Mouse (Mus musculus) heart, embryonic 10.5 days (tissue): ENCODE results near the gene Nkain2. TPM values are rescaled to one million over a fixed set of nuclear protein-coding genes. Genes with fewer than 3 reads are reported as not detected.

Experiments
- DNase-seq: peaks from one replicate; pipeline ENCODE4 v3.0.0-alpha.2; 2017; ENCODE audit warnings: low spot score
- H3K27ac ChIP-seq: fragments of 300-500 bp; sonication (generic); 2 replicates; pipeline ENCODE4 v1.5.1; 2016; ENCODE audit warnings: mild to moderate bottlenecking
- H3K27me3 ChIP-seq: fragments of 300-500 bp; sonication (generic); 2 replicates; pipeline ENCODE4 v1.6.1; 2016; ENCODE audit warnings: mild to moderate bottlenecking; ENCODE audit not compliant: poor library complexity, insufficient read depth, severe bottlenecking
- H3K36me3 ChIP-seq: fragments of 300-500 bp; sonication (generic); 2 replicates; pipeline ENCODE4 v1.6.1; 2016; ENCODE audit warnings: mild to moderate bottlenecking, moderate library complexity
- H3K4me1 ChIP-seq: fragments of 300-500 bp; sonication (generic); 2 replicates; pipeline ENCODE4 v1.6.1; 2016; ENCODE audit warnings: mild to moderate bottlenecking
- H3K4me3 ChIP-seq: fragments of 300-500 bp; sonication (generic); 2 replicates; pipeline ENCODE4 v1.5.1; 2016; ENCODE audit warnings: mild to moderate bottlenecking, moderate library complexity
- H3K9me3 ChIP-seq: fragments of 300-500 bp; sonication (generic); 2 replicates; pipeline ENCODE4 v1.6.1; 2016; ENCODE audit warnings: mild to moderate bottlenecking, moderate library complexity
- WGBS: fragments of 180-500 bp; shearing (Covaris S2); methylation state at CpG from one replicate; pipeline ENCODE4 v1.1.7; 2016; 5-methylcytosine and 5-hydroxymethylcytosine counted together
- polyA plus RNA-seq: library from polyadenylated mRNA; unstranded; fragments of >200 nt; fragmentation: Nextera tagmentation; extraction: Ambion mirVana; gene quantifications from 2 replicates; pipeline ENCODE4 v1.2.1, GENCODE M21; 2016

Gene Nkain2
- polyA plus RNA-seq, 1 experiment from 2014 or later = 0.46 TPM

DNA sequence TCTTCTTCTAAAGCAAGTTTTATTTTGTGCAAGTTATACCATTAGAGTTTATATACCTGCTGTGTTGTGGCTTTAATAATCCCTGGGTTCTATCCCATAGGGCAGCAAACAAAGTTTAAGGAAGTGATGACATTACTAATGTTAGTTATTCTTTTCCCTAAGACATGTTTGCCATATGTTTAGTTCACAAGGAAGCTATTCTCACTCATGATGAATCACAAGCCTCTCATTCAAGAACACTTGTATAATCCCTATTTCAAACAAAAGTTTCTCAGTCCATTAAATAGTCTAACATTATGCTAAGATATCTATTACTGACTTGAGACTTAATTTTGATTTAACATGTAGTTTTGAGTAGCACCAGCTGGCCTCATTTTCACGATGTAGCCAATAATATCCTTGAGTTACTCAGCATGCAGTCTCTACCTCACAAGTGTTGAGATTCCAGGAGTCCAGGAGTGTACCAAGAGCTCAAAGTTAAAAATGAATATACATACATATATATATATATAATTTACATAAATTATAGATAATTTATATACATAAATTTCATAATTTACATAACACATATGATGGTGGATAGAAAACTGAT lies 395.6 kb downstream of the Nkain2 start:
- no peaks in the 10 kb centered on the region for H3K36me3 ChIP-seq
- 89% methylated on average over 1 of the region's 1 CpGs for WGBS
- H3K27ac ChIP-seq = no peak overlapping the region
- H3K27me3 ChIP-seq = no peaks in the 10 kb centered on the region
- H3K4me3 ChIP-seq = no peak overlapping the region
- no peaks in the 10 kb centered on the region for H3K4me1 ChIP-seq
- H3K9me3 ChIP-seq = no peaks in the 10 kb centered on the region
- no peak for DNase-seq

DNA sequence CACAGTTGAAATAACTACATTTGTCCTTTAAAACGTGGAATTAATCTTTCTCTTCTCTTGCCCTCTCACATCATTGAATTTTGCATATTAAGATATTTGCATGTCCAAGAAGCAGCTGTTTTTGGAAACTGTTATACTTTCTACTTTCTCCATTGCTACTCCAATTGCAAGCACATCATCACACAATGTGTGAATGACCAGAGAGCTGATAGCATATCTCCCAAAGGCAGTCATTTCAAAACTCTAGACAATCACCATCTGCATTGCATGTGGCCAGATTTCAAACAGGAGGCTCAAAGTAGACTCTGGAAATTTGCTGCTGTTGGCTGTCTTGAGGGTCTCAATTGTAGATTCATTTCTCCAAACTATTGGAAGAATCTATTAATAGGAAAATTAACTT lies 396.7 kb downstream of the Nkain2 start:
- Histone ChIP-seq H3K27me3 (no peaks in the 10 kb centered on the region), H3K27ac (no peak overlapping the region), H3K4me3 (no peak overlapping the region), H3K9me3 (no peaks in the 10 kb centered on the region), H3K36me3 (no peaks in the 10 kb centered on the region), H3K4me1 (no peaks in the 10 kb centered on the region)
- no peak for DNase-seq
- WGBS = 57% methylated on average over 1 of the region's 1 CpGs

GRCm38 (mm10) chr10:32462726-32463125 lies 427.5 kb downstream of the Nkain2 start:
- no peak overlapping the region for H3K4me3 ChIP-seq
- no peaks in the 10 kb centered on the region for H3K36me3 ChIP-seq
- no peaks in the 10 kb centered on the region for H3K27me3 ChIP-seq
- no peaks in the 10 kb centered on the region for H3K9me3 ChIP-seq
- H3K27ac ChIP-seq = no peak overlapping the region
- no peaks in the 10 kb centered on the region for H3K4me1 ChIP-seq
- DNase-seq = no peak
- 67% methylated on average over 2 of the region's 2 CpGs for WGBS

DNA sequence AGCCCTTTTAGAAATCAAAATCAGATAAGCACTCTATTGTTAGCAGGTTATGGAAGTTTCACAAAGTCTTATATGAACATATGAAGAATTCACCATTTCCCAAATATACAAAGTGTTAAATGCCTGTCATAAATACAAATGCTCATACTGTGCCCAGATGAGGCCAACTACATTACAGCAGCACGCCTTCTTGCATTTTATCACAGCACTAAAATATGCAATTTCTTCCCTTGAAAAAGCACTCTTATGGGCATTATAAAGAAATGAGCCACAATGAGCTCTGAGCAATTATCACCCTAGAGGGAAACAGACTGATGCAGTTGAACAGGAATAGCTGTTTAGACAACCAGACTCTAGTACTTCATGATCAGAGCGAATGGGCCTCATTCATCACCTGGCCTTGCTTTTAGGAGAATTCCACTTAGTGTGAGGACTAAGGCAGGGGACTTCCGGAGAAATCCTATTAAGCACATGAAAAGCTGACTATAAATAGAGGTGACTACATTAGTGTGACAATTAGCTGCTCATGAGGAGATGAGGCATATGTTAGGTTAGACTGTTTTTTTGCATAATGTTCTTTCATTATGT lies 450.2 kb downstream of the Nkain2 start:
- 70% methylated on average over 3 of the region's 3 CpGs for WGBS
- DNase-seq = no peak
- Histone ChIP-seq H3K27me3 (no peaks in the 10 kb centered on the region), H3K4me3 (no peak overlapping the region), H3K36me3 (no peaks in the 10 kb centered on the region), H3K9me3 (no peaks in the 10 kb centered on the region), H3K4me1 (no peaks in the 10 kb centered on the region), H3K27ac (no peak overlapping the region)

GRCm38 (mm10) chr10:32414228-32414627 lies 476.0 kb downstream of the Nkain2 start:
- no peaks in the 10 kb centered on the region for H3K36me3 ChIP-seq
- no peak overlapping the region for H3K4me3 ChIP-seq
- no peak overlapping the region for H3K27ac ChIP-seq
- DNase-seq = no peak
- no peaks in the 10 kb centered on the region for H3K9me3 ChIP-seq
- H3K4me1 ChIP-seq = no peaks in the 10 kb centered on the region
- no peaks in the 10 kb centered on the region for H3K27me3 ChIP-seq

- no peak overlapping the region for H3K27ac ChIP-seq
- no peak for DNase-seq
- no peak overlapping the region for H3K4me3 ChIP-seq
- H3K27me3 ChIP-seq = no peaks in the 10 kb centered on the region
- H3K36me3 ChIP-seq = no peaks in the 10 kb centered on the region
- 84% methylated on average over 2 of the region's 2 CpGs for WGBS
- H3K4me1 ChIP-seq = no peaks in the 10 kb centered on the region
- no peaks in the 10 kb centered on the region for H3K9me3 ChIP-seq
Observed at GRCm38 (mm10) chr10:32411331-32411730, 478.9 kb downstream of the Nkain2 start.

GRCm38 (mm10) chr10:32400961-32401360 lies 489.3 kb downstream of the Nkain2 start:
- no peaks in the 10 kb centered on the region for H3K36me3 ChIP-seq
- no peaks in the 10 kb centered on the region for H3K27me3 ChIP-seq
- no peak overlapping the region for H3K27ac ChIP-seq
- no peaks in the 10 kb centered on the region for H3K9me3 ChIP-seq
- no peak for DNase-seq
- H3K4me1 ChIP-seq = no peaks in the 10 kb centered on the region
- 62% methylated on average over 1 of the region's 1 CpGs for WGBS
- no peak overlapping the region for H3K4me3 ChIP-seq

- Histone ChIP-seq H3K27ac (no peak overlapping the region), H3K4me3 (no peak overlapping the region), H3K4me1 (no peaks in the 10 kb centered on the region), H3K36me3 (no peaks in the 10 kb centered on the region), H3K27me3 (no peaks in the 10 kb centered on the region), H3K9me3 (no peaks in the 10 kb centered on the region)
- 81% methylated on average over 1 of the region's 1 CpGs for WGBS
- no peak for DNase-seq
Observed at GRCm38 (mm10) chr10:32393859-32394521, 496.3 kb downstream of the Nkain2 start.

DNA sequence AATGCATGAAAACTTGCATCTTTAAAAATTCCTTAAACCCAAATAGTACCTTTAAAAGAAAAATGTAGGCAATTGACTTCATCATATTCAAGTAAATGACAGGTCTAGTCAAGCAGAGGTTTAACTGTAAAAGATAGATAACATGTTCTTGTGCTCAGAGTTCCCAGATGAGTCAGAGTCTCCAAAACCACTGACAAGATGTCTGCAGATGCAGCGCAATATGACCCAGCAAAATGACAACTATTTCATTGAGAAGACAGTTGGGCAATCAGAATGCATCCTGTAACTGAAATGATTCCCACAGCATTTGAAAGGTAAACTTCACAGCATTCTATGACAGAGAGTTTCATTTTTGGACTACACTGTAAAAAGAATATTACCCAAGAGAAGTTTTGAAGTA lies 496.9 kb downstream of the Nkain2 start:
- no peaks in the 10 kb centered on the region for H3K36me3 ChIP-seq
- no peaks in the 10 kb centered on the region for H3K9me3 ChIP-seq
- H3K4me3 ChIP-seq = no peak overlapping the region
- no peaks in the 10 kb centered on the region for H3K4me1 ChIP-seq
- no peaks in the 10 kb centered on the region for H3K27me3 ChIP-seq
- WGBS = 74% methylated on average over 1 of the region's 1 CpGs
- DNase-seq = no peak
- no peak overlapping the region for H3K27ac ChIP-seq

DNA sequence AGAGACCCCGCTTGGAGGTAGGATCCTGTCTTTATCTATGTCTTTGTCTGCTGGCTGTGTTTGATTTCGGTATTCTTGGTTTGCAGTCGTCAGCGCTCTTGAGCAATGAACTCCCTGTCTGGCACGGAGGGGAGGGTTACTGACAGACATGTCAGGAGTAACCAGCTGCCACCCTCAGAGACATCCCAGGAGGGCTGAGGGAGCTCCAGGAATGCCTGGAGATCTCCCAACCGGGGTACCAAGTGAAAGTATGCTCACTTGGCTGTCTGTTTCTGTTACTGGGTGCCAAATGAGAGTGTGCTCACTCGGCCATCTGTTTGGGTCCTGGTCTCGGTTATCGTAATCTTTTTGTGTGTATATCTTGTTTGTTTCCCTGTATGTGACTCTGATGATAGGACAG lies 577.5 kb downstream of the Nkain2 start:
- Histone ChIP-seq H3K4me3 (no peak overlapping the region), H3K27ac (no peak overlapping the region), H3K4me1 (no peaks in the 10 kb centered on the region), H3K9me3 (0 out of 2 replicates have a peak, but pooled peaks cover 4% of the 10 kb centered on the region), H3K36me3 (no peaks in the 10 kb centered on the region), H3K27me3 (no peaks in the 10 kb centered on the region)
- DNase-seq = no peak
- 87% methylated on average over 9 of the region's 9 CpGs for WGBS

DNA sequence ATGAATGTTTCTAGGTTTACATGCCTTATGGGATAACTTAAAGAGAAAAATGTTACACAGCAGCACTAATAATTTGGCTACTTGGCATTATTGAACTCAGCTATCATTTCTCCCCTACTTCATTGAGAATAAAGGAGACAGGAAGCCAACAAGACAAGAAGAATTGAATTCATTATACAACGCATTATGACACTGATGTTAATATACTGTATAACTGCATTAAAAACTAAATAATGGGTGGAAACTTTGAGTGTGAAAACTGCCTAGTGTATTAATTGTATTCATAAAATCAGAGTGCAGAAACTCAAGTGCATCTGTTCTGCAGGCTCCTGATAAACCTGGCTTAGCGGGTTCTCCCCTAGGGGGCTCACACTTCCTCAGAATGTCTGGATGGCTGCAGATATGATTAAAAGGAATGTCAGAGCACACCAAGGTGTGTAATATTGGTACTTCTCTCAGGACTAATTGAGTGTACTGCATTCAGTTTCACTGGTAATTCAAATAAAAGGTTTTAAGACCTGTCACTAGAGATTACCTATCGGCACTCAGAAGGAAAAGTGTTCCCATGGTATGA lies 589.2 kb downstream of the Nkain2 start:
- Histone ChIP-seq H3K27me3 (no peaks in the 10 kb centered on the region), H3K4me3 (no peak overlapping the region), H3K4me1 (no peaks in the 10 kb centered on the region), H3K36me3 (no peaks in the 10 kb centered on the region), H3K27ac (no peak overlapping the region), H3K9me3 (no peaks in the 10 kb centered on the region)
- WGBS = 86% methylated on average over 3 of the region's 3 CpGs
- DNase-seq = no peak

DNA sequence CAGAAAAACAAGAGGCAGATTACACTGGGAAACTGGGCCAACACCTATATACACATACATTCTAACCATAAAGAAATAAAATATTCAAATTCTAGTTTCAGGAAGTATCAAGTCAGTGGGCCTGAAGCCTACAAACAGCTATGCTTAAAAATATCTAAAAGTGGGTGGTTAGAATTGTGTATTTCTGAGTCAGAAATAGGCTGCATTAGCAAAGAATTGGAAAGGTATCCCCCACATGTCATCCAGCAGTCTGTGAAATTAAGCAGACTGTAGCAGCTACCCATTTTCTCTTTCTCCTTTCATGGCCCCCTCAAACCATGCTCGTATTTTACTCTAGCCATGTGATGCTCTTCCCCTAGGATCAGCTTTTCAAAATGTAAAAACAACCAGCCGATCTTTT lies 599.8 kb downstream of the Nkain2 start:
- Histone ChIP-seq H3K27ac (no peak overlapping the region), H3K27me3 (no peaks in the 10 kb centered on the region), H3K9me3 (no peaks in the 10 kb centered on the region), H3K36me3 (no peaks in the 10 kb centered on the region), H3K4me3 (no peak overlapping the region), H3K4me1 (no peaks in the 10 kb centered on the region)
- no peak for DNase-seq
- WGBS = 76% methylated on average over 2 of the region's 2 CpGs

DNA sequence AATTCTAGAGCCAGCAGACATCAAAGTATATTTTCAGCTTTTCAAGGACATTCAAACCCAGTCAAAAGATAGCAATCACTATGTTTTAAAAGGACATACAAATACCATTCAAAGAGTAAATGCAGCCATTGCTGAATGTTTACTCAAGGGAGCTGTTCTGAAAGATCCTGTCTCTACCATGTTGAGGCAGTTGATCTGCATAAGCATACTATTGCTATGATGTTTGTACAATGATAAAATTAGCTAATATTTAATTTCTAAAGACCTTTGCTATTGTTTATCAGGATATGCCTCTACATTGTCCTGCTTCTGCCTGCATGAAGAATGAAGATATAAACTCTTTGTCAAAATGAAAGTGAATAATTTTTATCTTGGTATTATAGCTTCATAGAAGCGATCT lies 606.6 kb downstream of the Nkain2 start:
- Histone ChIP-seq H3K9me3 (no peaks in the 10 kb centered on the region), H3K27ac (no peak overlapping the region), H3K27me3 (no peaks in the 10 kb centered on the region), H3K4me3 (no peak overlapping the region), H3K36me3 (no peaks in the 10 kb centered on the region), H3K4me1 (no peaks in the 10 kb centered on the region)
- WGBS = 83% methylated on average over 1 of the region's 1 CpGs
- no peak for DNase-seq
